Mouse (Mus musculus) neural tube, embryonic 11.5 days (tissue): ENCODE results near the gene Bsdc1. TPM values are rescaled to one million over a fixed set of nuclear protein-coding genes. Genes with fewer than 3 reads are reported as not detected.
"Not testable (repeated sequence)": the region's sequence is repeated elsewhere in the genome, so short reads cannot be mapped to it uniquely, and the experiment has no call there.

Experiments
- ATAC-seq: fragments of 200-750 bp; cut with Nextera tagmentation; 2 replicates; pipeline ENCODE4 v1.8.0; 2017; ENCODE audit warnings: moderate number of reproducible peaks, mild to moderate bottlenecking, moderate TSS enrichment, moderate library complexity; ENCODE audit not compliant: insufficient read depth, low FRiP score, low TSS enrichment
- DNase-seq: peaks from one replicate; pipeline ENCODE4 v3.0.0-alpha.2; 2015; ENCODE audit warnings: low spot score
- H3K27ac ChIP-seq: fragments of 300-500 bp; sonication (generic); 2 replicates; pipeline ENCODE4 v1.5.1; 2014; ENCODE audit warnings: low read depth, mild to moderate bottlenecking, low read length
- H3K27me3 ChIP-seq: fragments of 300-500 bp; sonication (generic); 2 replicates; pipeline ENCODE4 v1.6.1; 2014; ENCODE audit warnings: mild to moderate bottlenecking, low read length, mixed read lengths; ENCODE audit not compliant: control insufficient read depth, insufficient read depth
- H3K36me3 ChIP-seq: fragments of 300-500 bp; sonication (generic); 2 replicates; pipeline ENCODE4 v1.6.1; 2014; ENCODE audit warnings: mild to moderate bottlenecking, low read length, moderate library complexity, mixed read lengths; ENCODE audit not compliant: control insufficient read depth, insufficient read depth
- H3K4me1 ChIP-seq: fragments of 300-500 bp; sonication (generic); 2 replicates; pipeline ENCODE4 v1.6.1; 2014; ENCODE audit warnings: low read length, mixed read lengths; ENCODE audit not compliant: control insufficient read depth, insufficient read depth
- H3K4me2 ChIP-seq: fragments of 300-500 bp; sonication (generic); 2 replicates; pipeline ENCODE4 v1.6.1; 2014; ENCODE audit warnings: low read depth, mild to moderate bottlenecking, moderate library complexity
- H3K4me3 ChIP-seq: fragments of 300-500 bp; sonication (generic); 2 replicates; pipeline ENCODE4 v1.5.1; 2014; ENCODE audit warnings: low read depth, low read length
- H3K9ac ChIP-seq: fragments of 300-500 bp; sonication (generic); 2 replicates; pipeline ENCODE4 v1.6.1; 2014; ENCODE audit warnings: mild to moderate bottlenecking, low read length
- H3K9me3 ChIP-seq: fragments of 300-500 bp; sonication (generic); 2 replicates; pipeline ENCODE4 v1.6.1; 2016; ENCODE audit warnings: low read length; ENCODE audit not compliant: control insufficient read depth
- WGBS: fragments of 180-500 bp; shearing (Covaris S2); extraction: QIAGEN DNeasy Blood & Tissue Kit; methylation state at CpG from one replicate; pipeline ENCODE4 v1.1.7; 2014; 5-methylcytosine and 5-hydroxymethylcytosine counted together
- polyA plus RNA-seq: library from polyadenylated mRNA; unstranded; fragments of >200 nt; fragmentation: Nextera tagmentation; extraction: Ambion mirVana; gene quantifications from 2 replicates; pipeline ENCODE4 v1.2.1, GENCODE M21; 2014

Gene Bsdc1
- polyA plus RNA-seq, 1 experiment from 2014 or later, result 31.7 TPM

DNA sequence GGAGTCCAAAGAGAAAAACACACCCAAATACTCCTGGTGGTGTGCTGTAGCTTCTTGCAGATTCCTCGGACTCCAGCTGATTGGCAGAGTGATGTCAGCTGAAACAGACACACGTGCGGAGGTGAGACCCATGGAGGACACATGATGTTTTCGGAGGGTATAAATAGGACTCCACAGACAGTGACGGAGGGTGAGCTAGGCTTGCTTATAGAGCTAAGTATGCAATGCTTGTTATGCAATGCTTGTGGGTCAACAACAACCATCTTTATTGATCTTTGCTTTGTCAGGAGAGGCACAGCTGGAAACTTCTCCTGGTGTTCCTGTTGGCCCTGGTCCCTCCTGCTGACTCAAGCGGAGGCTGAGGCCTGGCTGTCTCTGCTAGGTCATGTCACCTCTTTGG, 12.7 kb upstream of the Bsdc1 start:
- H3K9me3 ChIP-seq, result no peaks in the 10 kb centered on the region
- no peaks in the 10 kb centered on the region for H3K27me3 ChIP-seq
- H3K4me3 ChIP-seq, result no peak overlapping the region
- WGBS, result 87% methylated on average over 6 of the region's 6 CpGs
- H3K9ac ChIP-seq, result no peak overlapping the region
- H3K36me3 ChIP-seq, result no peaks in the 10 kb centered on the region
- no peaks in the 10 kb centered on the region for H3K4me1 ChIP-seq
- H3K4me2 ChIP-seq, result no peak overlapping the region
- no peak overlapping the region for H3K27ac ChIP-seq
- DNase-seq, result no peak
- ATAC-seq, result no peak

DNA sequence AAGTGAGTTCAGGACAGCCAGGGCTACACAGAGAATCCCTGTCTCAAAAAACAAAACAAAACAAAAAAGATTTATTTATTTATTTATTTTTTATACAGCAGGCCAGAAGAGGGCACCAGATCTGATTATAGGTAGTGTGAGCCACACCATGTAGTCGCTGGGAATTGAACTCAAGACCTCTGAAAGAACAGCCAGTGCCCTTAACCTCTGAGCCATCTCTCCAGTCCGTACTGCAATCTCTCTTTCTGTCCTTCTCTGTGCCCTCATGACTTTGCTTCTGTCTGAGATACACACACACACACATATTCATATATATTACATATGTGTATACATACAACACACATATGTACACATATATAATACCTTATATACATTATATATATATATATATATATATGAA, 10.5 kb upstream of the Bsdc1 start:
- no peak for ATAC-seq
- Histone ChIP-seq H3K36me3 (no peaks in the 10 kb centered on the region), H3K27me3 (no peaks in the 10 kb centered on the region), H3K9me3 (no peaks in the 10 kb centered on the region), H3K9ac (no peak overlapping the region), H3K4me1 (no peaks in the 10 kb centered on the region), H3K4me2 (no peak overlapping the region), H3K27ac (no peak overlapping the region), H3K4me3 (no peak overlapping the region)
- 76% methylated on average over 2 of the region's 2 CpGs for WGBS
- DNase-seq, result no peak

DNA sequence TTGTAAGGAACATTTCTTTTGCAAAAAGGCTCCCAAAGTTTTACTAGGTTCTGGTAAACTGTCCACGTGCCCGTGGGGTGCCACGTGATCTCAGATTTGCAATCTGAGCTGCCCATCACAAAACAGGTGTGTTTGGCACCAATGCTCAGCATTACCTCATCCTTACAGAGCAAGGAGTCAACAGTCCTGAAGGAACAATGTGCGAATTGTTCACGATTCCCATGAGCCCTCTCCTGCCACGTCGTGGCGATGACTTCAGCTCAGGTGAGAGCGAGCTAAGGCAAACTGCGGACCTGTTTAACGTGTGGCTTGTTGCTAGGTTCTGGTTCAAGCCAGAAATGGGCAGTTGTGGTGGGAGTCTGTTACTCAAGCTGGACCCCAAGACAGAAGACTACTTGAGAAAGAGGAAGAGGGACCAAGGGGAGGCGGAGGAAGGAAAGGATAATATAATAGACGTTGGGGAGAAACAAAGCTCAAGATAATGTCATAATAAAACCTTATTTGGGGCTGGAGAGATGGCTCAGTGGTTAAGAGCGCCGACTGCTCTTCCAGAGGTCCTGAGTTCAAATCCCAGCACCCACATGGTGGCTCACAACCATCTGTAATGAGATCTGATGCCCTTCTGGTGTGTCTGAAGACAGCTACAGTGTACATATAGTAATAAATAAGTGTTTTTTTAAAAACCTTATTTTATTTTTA, 9.8 kb upstream of the Bsdc1 start:
- H3K9ac ChIP-seq, result no peak overlapping the region
- no peak overlapping the region for H3K4me3 ChIP-seq
- DNase-seq, result no peak
- H3K4me1 ChIP-seq, result no peaks in the 10 kb centered on the region
- H3K9me3 ChIP-seq, result no peaks in the 10 kb centered on the region
- H3K27ac ChIP-seq, result no peak overlapping the region
- H3K4me2 ChIP-seq, result no peak overlapping the region
- WGBS, result 88% methylated on average over 15 of the region's 15 CpGs
- no peak for ATAC-seq
- no peaks in the 10 kb centered on the region for H3K36me3 ChIP-seq
- H3K27me3 ChIP-seq, result no peaks in the 10 kb centered on the region

DNA sequence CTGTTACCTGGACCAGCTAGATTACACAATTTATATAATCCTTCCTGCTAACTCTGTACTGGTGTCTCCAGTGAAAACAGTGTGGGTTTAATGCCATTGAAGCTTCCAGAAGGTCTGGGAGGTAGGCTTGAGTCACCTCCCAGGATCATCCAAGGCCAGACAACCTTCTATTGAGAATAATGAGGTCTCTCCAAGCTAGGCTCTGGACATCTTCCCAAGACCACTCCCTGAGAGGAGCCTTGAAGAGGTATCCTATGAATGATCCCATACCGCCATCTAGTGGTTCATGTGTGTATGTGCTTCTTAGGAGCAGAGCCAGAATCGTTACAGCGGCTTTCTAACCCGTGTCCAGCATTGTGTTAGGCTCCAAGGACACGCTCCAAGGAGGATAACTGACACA, 6.1 kb upstream of the Bsdc1 start:
- Histone ChIP-seq H3K9me3 (no peaks in the 10 kb centered on the region), H3K4me2 (no peak overlapping the region), H3K36me3 (no peaks in the 10 kb centered on the region), H3K27ac (no peak overlapping the region), H3K4me3 (no peak overlapping the region), H3K9ac (no peak overlapping the region), H3K4me1 (no peaks in the 10 kb centered on the region), H3K27me3 (no peaks in the 10 kb centered on the region)
- DNase-seq (peak; percentile 61), ATAC-seq (no peak)
- 3% methylated on average over 5 of the region's 5 CpGs for WGBS

DNA sequence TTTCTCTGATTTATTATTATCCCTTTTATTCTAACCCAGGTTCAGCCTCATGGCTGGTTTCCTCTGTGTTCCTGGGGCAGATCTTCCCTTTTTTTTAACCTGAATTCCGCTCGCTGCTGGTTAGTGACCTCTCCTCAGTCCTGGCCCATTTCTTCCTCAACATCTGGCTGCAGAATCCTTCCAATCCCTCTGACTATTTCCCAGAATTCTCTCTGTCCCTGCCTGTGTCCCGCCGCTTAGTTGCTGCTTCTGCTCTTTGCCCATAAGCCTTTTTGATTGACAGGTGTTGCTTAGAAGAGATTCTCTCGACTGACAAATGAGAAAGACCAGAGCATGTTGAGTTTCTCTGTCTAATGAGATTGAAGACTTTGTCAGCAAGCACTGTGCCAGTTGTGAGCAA, 5.3 kb upstream of the Bsdc1 start:
- Histone ChIP-seq H3K36me3 (no peaks in the 10 kb centered on the region), H3K4me3 (no peak overlapping the region), H3K27me3 (no peaks in the 10 kb centered on the region), H3K27ac (no peak overlapping the region), H3K9ac (no peak overlapping the region), H3K4me1 (no peaks in the 10 kb centered on the region), H3K9me3 (no peaks in the 10 kb centered on the region), H3K4me2 (no peak overlapping the region)
- DNase-seq, result no peak
- WGBS, result 62% methylated on average over 5 of the region's 5 CpGs
- ATAC-seq, result no peak

DNA sequence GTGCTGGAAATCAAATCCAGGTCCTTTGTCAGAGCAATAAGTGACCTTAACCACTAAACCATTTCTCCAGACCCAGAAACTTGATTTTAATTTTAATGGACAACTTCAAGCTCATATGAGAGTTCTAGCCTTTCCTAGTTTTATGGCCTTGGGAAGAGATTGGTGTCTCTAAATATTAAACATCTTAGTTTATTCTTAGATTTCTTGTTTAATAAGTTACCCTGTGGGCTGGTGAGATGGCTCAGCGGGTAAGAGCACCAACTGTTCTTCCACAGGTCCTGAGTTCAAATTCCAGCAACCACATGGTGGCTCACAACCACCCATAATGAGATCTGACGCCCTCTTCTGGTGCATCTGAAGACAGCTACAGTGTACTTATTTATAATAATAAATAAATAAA, 4.1 kb upstream of the Bsdc1 start:
- H3K4me2 ChIP-seq, H3K4me3 ChIP-seq, H3K36me3 ChIP-seq, H3K4me1 ChIP-seq, H3K27ac ChIP-seq, H3K9me3 ChIP-seq, H3K9ac ChIP-seq, H3K27me3 ChIP-seq, DNase-seq, ATAC-seq: not testable (repeated sequence)
- WGBS, result 60% methylated on average over 2 of the region's 2 CpGs

DNA sequence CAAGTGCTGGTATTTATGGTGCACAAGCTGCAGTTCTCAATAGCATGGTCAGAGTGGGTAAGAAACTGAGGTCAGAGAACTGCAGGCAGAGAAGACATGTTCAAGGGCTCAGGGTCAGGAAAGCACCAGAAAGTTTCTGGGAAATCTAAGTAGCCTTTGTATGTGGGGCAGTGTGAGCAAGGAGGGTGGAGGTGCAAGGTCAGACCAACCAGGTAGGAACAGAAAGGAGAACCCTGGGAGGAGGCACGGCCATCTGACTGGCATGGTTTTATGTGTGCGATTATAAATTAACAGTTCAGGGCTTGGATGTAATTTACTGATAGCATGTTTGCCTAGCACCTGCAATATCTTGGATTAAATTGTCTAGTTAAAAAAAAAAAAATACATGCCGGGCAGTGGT, 1.7 kb upstream of the Bsdc1 start:
- WGBS, result 91% methylated on average over 3 of the region's 3 CpGs
- no peak overlapping the region for H3K9ac ChIP-seq
- no peaks in the 10 kb centered on the region for H3K27me3 ChIP-seq
- DNase-seq, result no peak
- no peak overlapping the region for H3K27ac ChIP-seq
- no peak overlapping the region for H3K4me3 ChIP-seq
- peaks cover 6% of the 10 kb centered on the region; the same call in 1 of the 2 replicates for H3K4me1 ChIP-seq
- ATAC-seq, result no peak
- no peaks in the 10 kb centered on the region for H3K36me3 ChIP-seq
- H3K4me2 ChIP-seq, result no peak overlapping the region
- H3K9me3 ChIP-seq, result no peaks in the 10 kb centered on the region

DNA sequence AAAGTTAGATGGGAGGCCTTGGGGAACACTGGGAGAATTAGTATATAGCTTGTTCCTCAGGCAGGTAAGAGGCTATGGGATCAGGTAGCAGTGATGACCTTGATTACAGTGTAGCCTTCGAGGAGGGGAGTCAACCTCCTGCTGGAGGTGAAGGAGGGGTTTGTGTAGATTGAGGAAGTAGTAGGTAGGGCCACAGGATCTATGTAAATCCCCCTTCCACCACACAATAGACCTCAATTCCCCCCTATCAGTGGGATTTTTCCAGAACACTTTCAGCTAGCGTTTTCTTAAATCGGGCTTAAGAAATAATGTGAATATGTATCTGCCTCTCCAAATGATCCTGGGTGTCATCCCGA, 576 bp upstream of the Bsdc1 start:
- Histone ChIP-seq H3K4me2 (peak overlapping the region; percentile 72), H3K27me3 (no peaks in the 10 kb centered on the region), H3K9ac (peak overlapping the region; percentile 55), H3K9me3 (no peaks in the 10 kb centered on the region), H3K4me3 (peak overlapping the region; percentile 95), H3K27ac (peak overlapping the region; percentile 77), H3K4me1 (peaks cover 6% of the 10 kb centered on the region; the same call in 1 of the 2 replicates), H3K36me3 (no peaks in the 10 kb centered on the region; the same call in 1 of the 2 replicates)
- peak; percentile 25; the same call in 1 of the 2 replicates for ATAC-seq
- DNase-seq, result no peak
- WGBS, result under 1% methylated on average over 4 of the region's 4 CpGs

DNA sequence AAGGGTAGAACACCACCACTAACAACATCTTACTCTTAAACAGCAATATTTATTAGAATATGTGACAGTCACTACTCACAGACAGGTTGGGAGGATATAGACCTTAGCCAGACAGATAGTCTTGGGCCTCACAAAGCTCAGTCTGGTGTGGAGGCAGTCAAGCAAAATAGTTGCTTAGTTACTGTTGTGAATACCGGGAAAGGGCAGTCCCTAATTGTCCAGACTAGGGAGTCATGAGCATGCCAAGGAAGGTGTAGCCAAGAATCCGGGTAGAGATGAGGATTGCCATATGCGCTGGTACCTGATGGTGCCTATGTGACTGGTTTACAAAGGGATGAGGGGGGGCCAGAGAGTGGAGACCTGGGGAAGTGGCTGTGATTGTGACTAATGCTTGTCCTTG, 737 bp downstream of the Bsdc1 start:
- Histone ChIP-seq H3K9me3 (no peaks in the 10 kb centered on the region), H3K36me3 (peaks cover 3% of the 10 kb centered on the region), H3K4me2 (peak overlapping the region; percentile 69), H3K4me1 (peaks cover 6% of the 10 kb centered on the region; the same call in 1 of the 2 replicates), H3K9ac (peak overlapping the region; percentile 66), H3K4me3 (peak overlapping the region; percentile 95), H3K27me3 (no peaks in the 10 kb centered on the region), H3K27ac (no peak overlapping the region)
- no peak for DNase-seq
- WGBS, result 48% methylated on average over 3 of the region's 3 CpGs
- ATAC-seq, result no peak
